Mouse (Mus musculus) brain, adult 2 months (tissue): ENCODE measurements around the gene Kdm2a.
A peak's percentile ranks its signal among the peaks of the same experiment; 100 is the strongest.

Source experiments
- DNase-seq: peaks from one replicate; pipeline ENCODE4 v3.0.0; 2011; ENCODE audit warnings: low read depth, low spot score

Gene Kdm2a

GRCm38 (mm10) chr19:4328737-4329304 is 69.3 kb downstream of the Kdm2a start:
- DNase-seq: no peak

- peak; percentile 48 for DNase-seq
Observed at GRCm38 (mm10) chr19:4326881-4327280, 71.2 kb downstream of the Kdm2a start.

DNA sequence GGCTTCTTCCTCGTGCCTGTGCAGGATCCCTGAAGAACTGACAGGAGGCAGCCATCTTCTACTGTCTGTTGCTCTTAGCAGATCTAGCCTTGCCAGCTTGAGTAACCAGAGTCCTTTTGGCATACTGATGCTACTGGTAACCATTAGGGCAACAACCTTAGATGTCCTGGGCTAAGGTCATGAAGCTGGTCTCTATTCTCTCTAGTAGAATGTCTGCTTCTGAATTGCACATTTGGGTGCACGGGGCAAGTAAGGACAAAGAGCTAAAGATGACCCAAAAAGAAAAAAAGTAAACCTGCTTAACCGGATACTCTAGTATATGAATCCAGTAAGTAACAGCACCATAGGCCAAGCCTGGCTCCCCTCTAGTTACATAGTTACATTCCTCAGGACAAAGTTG is 72.0 kb downstream of the Kdm2a start:
- no peak for DNase-seq

GRCm38 (mm10) chr19:4322134-4322533 is 76.0 kb downstream of the Kdm2a start:
- DNase-seq: no peak

- no peak for DNase-seq
Observed at GRCm38 (mm10) chr19:4321622-4322021, 76.5 kb downstream of the Kdm2a start.

GRCm38 (mm10) chr19:4319272-4319671 is 78.8 kb downstream of the Kdm2a start:
- DNase-seq: peak; percentile 41

DNA sequence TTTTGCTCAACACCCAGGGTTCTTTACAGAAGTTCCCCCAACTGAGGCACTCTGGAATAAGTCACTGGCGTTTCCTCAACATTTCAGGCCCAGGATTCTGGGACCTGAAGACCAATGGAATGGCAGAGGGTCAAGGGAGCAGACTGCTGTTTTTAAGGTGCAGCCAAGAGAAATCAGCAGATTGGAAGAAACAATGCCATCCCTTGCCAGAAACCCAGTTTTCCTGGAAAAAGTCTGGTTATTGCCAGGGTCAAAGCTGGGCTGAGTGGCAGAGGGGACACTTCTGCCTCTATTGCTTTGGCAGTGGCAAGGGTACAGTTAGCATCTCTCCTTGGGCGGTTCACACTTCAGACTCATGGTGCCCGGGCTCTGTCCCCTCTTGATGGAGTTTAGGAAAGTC is 80.9 kb downstream of the Kdm2a start:
- no peak for DNase-seq

DNA sequence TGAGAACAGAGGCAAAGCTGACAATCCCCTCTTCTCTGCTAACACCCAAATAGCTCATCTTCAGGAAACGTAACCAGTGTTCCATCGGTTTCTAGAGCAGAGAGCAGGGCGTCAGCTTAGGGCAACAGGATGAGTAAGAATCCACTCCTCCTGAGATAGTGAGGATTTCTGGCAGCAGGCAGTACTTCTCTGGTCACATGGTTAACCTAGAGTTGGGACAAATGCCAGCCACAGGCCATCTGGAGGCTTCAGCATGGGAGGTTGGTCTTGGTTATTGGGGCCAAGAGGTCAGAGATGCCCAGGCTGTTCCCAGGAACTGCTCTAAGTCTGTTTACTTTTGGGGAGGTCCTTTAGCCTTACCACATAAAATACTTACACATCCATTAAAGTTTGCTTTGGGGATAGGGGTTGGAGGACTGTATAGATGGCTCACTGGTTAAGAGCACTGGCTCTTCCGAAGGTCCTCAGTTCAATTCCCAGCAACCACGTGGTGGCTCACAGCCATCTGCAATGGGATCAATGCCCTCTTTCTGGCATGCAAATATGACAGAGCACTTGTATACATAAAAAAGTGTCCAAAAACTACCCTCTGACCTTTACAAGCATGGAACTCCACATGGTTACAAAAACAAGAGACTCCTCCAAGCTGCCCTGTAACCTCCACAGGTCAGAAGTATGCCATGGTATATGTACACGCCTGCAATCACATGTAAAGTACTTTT is 82.7 kb downstream of the Kdm2a start:
- DNase-seq: peak; percentile 98

GRCm38 (mm10) chr19:4309776-4310185 is 88.3 kb downstream of the Kdm2a start:
- DNase-seq: peak; percentile 92

DNA sequence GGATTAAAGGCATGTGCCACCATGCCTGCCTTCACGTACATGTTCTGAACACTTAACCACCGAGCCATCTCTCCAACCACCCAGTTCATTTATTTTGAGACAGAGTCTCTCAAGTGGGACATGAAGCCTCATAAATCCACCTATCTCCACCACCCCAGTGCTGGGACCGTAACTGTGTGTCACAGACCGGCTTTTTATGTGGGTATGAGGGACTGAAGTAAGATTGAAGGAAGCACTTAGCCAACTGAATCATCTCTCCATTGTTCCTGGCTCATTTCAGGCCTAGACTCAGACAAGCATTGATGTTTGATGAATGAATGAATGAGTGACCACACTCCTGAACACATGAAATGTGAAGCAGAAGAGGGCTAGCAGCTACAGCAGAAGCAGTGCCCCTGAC is 88.8 kb downstream of the Kdm2a start:
- no peak for DNase-seq

DNA sequence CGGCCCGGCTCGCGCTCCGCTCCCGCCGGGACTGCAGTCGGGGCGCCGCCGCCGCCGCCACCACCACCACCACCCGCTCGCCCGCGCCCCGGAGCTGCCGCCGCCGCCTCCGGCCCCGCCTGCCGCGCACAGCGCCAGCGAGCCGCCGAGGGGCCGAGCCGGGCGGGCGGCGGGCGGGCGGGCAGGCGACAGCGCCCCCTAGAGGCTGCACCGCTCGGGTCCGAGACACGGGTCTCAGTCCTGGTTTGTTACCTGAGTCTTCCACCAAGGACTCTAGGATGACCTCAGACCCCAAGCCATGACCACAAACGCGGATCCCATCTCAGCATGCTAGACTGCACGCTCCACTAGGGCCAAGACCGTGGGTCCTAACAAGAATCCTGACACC is 91.9 kb downstream of the Kdm2a start, which contains the start of gene Grk2:
Gene Grk2 (minus strand): TSS at position 33 of the 388 bp plus-strand sequence.
- DNase-seq: peak; percentile 79

- DNase-seq: peak; percentile 67
Observed at GRCm38 (mm10) chr19:4305491-4306189, 92.4 kb downstream of the Kdm2a start.

- peak; percentile 42 for DNase-seq
Observed at GRCm38 (mm10) chr19:4304871-4305321, 93.2 kb downstream of the Kdm2a start.

DNA sequence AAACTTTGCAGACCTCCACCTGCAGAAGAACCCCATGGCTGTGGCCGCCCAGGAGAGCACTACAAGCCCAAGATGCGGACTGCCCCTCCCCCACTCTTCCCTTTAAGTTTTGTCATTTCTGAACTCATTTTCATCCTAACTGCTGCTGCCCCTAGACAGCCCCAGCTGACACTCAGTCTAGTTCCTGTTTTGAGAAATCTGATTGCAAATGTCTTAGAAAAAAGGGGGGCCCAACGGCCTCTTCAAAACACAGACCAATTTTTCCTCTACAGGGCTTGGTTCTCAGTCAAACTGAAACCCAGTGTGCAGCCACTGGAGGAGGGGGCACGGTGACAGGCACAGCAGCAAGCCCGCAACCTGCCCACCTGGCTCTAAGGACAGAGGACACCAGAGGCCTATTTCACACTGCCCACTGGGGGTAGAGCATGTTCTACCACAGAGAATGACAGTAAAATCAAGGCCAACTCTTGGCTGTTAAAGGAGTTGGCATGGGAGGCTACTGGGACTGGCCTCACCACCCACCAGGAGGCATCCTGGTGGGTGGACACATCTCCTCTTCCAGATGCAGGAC is 93.7 kb downstream of the Kdm2a start:
- no peak for DNase-seq

DNA sequence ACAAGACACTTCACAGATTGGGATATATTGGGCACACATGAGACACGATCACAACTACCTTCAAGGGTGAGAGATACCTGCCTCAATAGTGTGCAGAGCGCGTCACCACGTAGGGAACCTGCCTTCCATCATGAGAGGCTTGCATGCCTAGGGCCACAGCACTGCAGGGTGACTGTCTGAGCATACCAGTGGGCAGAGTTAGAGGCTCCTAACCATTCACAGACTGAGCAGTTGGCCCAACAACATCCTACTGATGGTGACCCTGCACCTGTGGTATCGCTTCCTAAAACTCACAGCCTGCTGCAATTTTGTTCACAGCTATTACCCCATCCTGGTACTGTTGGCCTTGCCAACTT is 94.5 kb downstream of the Kdm2a start:
- peak; percentile 34 for DNase-seq

DNA sequence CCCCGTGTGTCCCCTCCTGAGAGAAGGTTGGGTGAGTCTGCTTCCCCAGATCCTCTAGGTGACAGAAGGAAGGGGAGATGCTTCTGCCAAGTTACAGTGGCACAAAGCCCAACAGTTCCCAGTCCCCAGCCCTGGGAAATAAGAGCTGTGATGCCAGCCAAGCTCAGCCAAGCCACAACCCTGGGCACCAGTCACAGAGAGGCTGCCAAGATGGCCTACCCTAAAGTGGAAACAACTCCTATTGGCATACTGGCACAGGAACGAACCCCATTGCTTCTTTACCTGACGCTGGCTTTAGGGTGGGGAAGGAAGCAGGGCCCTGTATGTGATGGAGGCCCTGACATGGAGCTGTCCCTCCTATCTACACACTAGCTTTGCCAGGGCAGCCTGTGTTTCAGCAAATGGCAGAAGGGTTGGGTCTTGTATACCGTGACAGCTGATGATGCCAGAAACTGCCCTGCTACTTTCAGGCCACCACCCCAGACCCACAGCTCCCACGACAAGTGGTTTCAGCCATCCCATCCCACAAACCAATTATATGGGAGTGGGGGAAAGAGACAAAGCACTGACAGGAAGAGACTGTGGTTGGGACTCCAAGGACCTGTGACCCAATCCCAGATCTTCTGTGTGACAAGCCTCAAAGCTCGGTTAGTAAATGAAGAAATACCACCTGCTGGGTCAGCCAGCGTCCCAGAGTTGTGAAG is 95.0 kb downstream of the Kdm2a start:
- DNase-seq: peak; percentile 98

DNA sequence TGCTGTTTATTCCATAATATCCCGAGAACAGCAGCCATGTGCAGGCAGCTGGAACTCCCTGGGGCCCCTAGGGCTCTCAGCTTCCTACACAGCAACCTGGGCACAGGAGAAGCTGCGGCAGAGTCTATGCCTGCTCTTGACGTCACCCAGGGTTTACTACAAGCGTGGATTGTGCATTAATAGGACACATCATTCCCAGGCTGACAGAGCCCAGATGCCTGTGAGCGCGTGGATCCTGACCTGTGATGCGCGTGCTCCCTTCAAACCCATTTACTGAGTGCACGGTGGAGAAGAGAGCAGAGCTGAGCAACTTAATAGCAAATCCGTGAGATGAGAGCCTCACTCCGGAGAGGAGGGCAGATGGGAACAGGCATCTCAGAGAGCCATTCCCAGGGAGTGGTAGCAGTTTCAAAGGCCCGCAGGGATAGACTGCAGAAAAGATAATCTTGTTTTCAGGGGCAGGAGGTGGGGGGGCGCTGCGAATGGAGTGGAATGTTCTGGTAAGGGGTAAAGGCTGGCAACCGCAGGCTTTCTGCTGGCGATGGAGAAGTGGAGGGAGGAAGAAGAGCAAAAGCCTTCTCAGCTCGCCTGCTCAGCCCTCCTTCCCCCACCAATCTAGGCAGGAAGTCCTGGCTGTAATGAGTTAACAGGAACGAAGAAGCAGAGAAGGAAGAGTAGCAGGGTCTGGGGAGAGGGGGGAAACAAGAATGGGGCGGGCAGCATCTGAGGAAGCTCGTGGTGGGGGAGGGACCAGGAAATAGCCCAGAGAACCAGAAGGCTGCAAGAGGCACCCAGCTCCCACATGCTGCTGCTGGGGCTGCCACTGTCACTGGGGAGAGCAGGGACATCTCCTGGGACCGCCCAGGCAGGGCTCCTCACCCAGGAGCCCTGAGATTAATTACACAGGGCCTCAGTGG is 96.1 kb downstream of the Kdm2a start:
- peak; percentile 84 for DNase-seq

- DNase-seq: peak; percentile 64
Observed at GRCm38 (mm10) chr19:4300852-4301734, 97.0 kb downstream of the Kdm2a start.

GRCm38 (mm10) chr19:4300271-4300704 is 97.8 kb downstream of the Kdm2a start:
- DNase-seq: peak; percentile 82
